Mouse (Mus musculus) midbrain, embryonic 15.5 days (tissue): Measurements from ENCODE around the gene Ppme1. TPM values are rescaled to one million over a fixed set of nuclear protein-coding genes. Genes with fewer than 3 reads are reported as not detected.

ENCODE experiments used
- ATAC-seq: fragments of 200-750 bp; cut with Nextera tagmentation; replicated peaks from 2 replicates; pipeline ENCODE4 v1.8.0; 2017; ENCODE audit warnings: moderate TSS enrichment
- H3K27ac ChIP-seq: fragments of 300-500 bp; sonication (generic); 2 replicates; pipeline ENCODE4 v1.5.1; 2015; ENCODE audit warnings: mild to moderate bottlenecking, inconsistent platforms
- H3K27me3 ChIP-seq: fragments of 300-500 bp; sonication (generic); replicated peaks from 2 replicates; pipeline ENCODE4 v1.6.1; 2015; ENCODE audit warnings: inconsistent platforms
- H3K36me3 ChIP-seq: fragments of 300-500 bp; sonication (generic); replicated peaks from 2 replicates; pipeline ENCODE4 v1.6.1; 2015; ENCODE audit warnings: inconsistent platforms
- H3K4me1 ChIP-seq: fragments of 300-500 bp; sonication (generic); 2 replicates; pipeline ENCODE4 v1.6.1; 2015; ENCODE audit warnings: inconsistent platforms
- H3K4me2 ChIP-seq: fragments of 300-500 bp; sonication (generic); 2 replicates; pipeline ENCODE4 v1.6.1; 2015; ENCODE audit warnings: inconsistent platforms, mild to moderate bottlenecking, moderate library complexity
- H3K4me3 ChIP-seq: fragments of 300-500 bp; sonication (generic); 2 replicates; pipeline ENCODE4 v1.5.1; 2015; ENCODE audit warnings: mild to moderate bottlenecking, inconsistent platforms
- H3K9ac ChIP-seq: fragments of 300-500 bp; sonication (generic); 2 replicates; pipeline ENCODE4 v1.6.1; 2015; ENCODE audit warnings: mild to moderate bottlenecking, inconsistent platforms
- H3K9me3 ChIP-seq: fragments of 300-500 bp; sonication (generic); 2 replicates; pipeline ENCODE4 v1.6.1; 2016; ENCODE audit warnings: inconsistent platforms
- WGBS: fragments of 180-500 bp; shearing (Covaris S2); methylation state at CpG from one replicate; pipeline ENCODE4 v1.1.7; 2015; ENCODE audit warnings: mixed read lengths; 5-methylcytosine and 5-hydroxymethylcytosine counted together
- polyA plus RNA-seq: library from polyadenylated mRNA; unstranded; fragments of >200 nt; fragmentation: Nextera tagmentation; extraction: Ambion mirVana; gene quantifications from 2 replicates; pipeline ENCODE4 v1.2.1, GENCODE M21; 2015

The Ppme1 gene
- polyA plus RNA-seq, 1 experiment from 2014 or later, result 183 TPM

DNA sequence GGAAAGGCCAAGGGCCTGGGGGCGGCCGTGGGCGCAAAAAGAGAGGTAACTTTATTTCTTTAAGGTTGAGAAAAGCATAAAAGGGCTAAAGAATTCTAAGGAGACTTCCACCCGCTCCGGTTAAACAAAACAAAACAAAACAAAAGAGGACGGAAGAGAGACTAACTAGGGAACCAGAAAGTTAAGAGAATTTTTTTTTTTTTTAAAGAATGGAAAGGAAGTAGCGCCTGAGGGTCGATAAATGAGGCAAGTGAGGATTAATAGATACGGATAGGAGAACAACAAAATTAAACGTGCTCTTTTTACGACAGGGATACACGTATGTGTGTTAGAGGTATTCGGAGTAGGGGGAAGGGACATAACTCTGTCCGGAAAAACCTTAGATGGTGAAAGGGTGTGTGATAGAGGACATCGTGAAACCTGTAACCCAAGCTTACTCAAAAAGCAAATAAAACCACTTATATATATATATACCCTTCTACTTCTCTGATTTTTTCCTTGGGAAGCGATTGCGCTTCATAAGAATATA is 409 bp upstream of the Ppme1 start:
- ATAC-seq, result no peak
- WGBS, result 6% methylated on average over 17 of the region's 17 CpGs
- Histone ChIP-seq H3K27me3 (no peaks in the 10 kb centered on the region), H3K27ac (peak overlapping the region; percentile 82), H3K9ac (peak overlapping the region; percentile 55), H3K9me3 (no peaks in the 10 kb centered on the region), H3K4me2 (peak overlapping the region; percentile 63), H3K4me1 (peaks cover 29% of the 10 kb centered on the region), H3K4me3 (peak overlapping the region; percentile 68), H3K36me3 (no peaks in the 10 kb centered on the region)

- 63% methylated on average over 6 of the region's 6 CpGs for WGBS
- Histone ChIP-seq H3K27ac (no peak overlapping the region), H3K4me1 (peaks cover 11% of the 10 kb centered on the region), H3K4me2 (no peak overlapping the region), H3K36me3 (no peaks in the 10 kb centered on the region), H3K4me3 (no peak overlapping the region), H3K9ac (no peak overlapping the region), H3K27me3 (no peaks in the 10 kb centered on the region), H3K9me3 (no peaks in the 10 kb centered on the region)
- no peak for ATAC-seq
These were observed 7.2 kb downstream of the Ppme1 start for GRCm38 (mm10) chr7:100364888-100365287.

DNA sequence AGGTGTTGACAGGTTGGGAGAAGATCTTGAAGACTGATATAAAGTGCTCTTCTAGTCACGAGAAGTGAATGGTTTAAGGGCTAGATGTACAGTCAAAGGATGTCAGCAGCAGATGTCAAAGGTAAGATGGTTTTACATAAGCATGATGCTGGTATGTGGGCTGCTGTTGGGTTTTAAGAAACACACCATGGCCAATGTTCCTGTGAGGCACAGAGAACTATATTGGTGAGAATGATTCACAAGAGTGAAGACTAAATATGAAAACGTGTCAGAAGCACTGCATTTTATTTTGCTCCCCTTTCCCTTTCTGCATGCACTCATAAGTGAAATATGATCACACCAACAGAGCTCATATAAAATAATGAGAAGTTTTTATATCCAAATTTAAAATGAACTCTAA is 8.9 kb downstream of the Ppme1 start:
- Histone ChIP-seq H3K27me3 (no peaks in the 10 kb centered on the region), H3K4me2 (no peak overlapping the region), H3K4me3 (no peak overlapping the region), H3K4me1 (no peaks in the 10 kb centered on the region), H3K9me3 (no peaks in the 10 kb centered on the region), H3K9ac (no peak overlapping the region), H3K36me3 (no peaks in the 10 kb centered on the region), H3K27ac (no peak overlapping the region)
- no peak for ATAC-seq
- WGBS, result 91% methylated on average over 2 of the region's 2 CpGs

DNA sequence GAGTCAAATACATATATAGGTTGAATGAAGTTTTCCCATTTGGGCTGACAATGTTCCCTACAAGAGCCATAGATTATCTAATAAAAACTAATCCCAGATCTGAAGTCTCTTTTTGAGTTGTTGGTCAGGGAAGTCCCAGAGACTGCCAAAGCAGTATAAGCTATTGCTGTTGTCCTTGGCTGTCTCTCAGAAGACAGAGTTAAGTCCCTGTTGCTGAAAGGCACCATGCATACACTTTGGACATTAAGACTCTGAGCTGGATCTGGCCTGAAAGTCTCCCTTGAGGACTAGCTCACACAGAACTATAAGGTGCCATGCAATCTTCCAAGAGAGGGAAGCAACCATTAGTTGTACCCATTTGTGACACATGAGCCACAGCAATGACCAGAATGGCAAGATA is 14.3 kb downstream of the Ppme1 start:
- Histone ChIP-seq H3K4me3 (no peak overlapping the region), H3K27ac (no peak overlapping the region), H3K9ac (no peak overlapping the region), H3K27me3 (no peaks in the 10 kb centered on the region), H3K36me3 (peaks cover 3% of the 10 kb centered on the region; the same call in 1 of the 2 replicates), H3K9me3 (no peaks in the 10 kb centered on the region), H3K4me1 (no peaks in the 10 kb centered on the region), H3K4me2 (no peak overlapping the region)
- ATAC-seq, result no peak

GRCm38 (mm10) chr7:100356768-100357167 is 15.3 kb downstream of the Ppme1 start:
- 90% methylated on average over 1 of the region's 1 CpGs for WGBS

DNA sequence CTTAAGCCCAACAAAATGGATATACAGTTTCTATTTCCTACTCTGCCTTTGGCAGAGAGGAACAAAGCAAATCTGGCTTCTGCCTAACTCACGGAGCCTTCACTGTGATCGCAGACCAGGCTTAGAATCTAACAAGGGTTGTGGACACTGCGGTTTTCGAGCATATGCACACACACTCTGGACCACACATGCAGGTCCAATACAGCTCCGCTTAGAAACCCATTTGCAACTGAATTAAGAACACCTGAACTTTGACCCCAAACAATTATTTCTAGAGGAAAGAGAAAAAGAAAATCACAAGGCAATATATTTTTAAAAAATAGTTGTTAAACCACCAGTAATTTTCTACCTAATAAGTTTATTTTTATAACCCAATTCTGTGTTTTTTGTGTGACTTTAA is 15.8 kb downstream of the Ppme1 start:
- Histone ChIP-seq H3K9ac (no peak overlapping the region), H3K4me1 (no peaks in the 10 kb centered on the region), H3K27ac (no peak overlapping the region), H3K4me2 (no peak overlapping the region), H3K27me3 (no peaks in the 10 kb centered on the region), H3K4me3 (no peak overlapping the region), H3K36me3 (peaks cover 3% of the 10 kb centered on the region; the same call in 1 of the 2 replicates), H3K9me3 (no peaks in the 10 kb centered on the region)
- ATAC-seq, result no peak
- 73% methylated on average over 5 of the region's 5 CpGs for WGBS

More at GRCm38 (mm10) chr7:100356768-100357167, 15.3 kb downstream of the Ppme1 start:
- no peak for ATAC-seq
- Histone ChIP-seq H3K4me3 (no peak overlapping the region), H3K36me3 (peaks cover 3% of the 10 kb centered on the region; the same call in 1 of the 2 replicates), H3K27ac (no peak overlapping the region), H3K9me3 (no peaks in the 10 kb centered on the region), H3K4me2 (no peak overlapping the region), H3K4me1 (no peaks in the 10 kb centered on the region), H3K27me3 (no peaks in the 10 kb centered on the region), H3K9ac (no peak overlapping the region)

GRCm38 (mm10) chr7:100354984-100355383 is 17.1 kb downstream of the Ppme1 start:
- Histone ChIP-seq H3K4me3 (no peak overlapping the region), H3K27me3 (no peaks in the 10 kb centered on the region), H3K9me3 (no peaks in the 10 kb centered on the region), H3K4me2 (no peak overlapping the region), H3K27ac (no peak overlapping the region), H3K4me1 (no peaks in the 10 kb centered on the region), H3K36me3 (peaks cover 3% of the 10 kb centered on the region; the same call in 1 of the 2 replicates), H3K9ac (no peak overlapping the region)
- no peak for ATAC-seq
- WGBS, result 84% methylated on average over 4 of the region's 4 CpGs

DNA sequence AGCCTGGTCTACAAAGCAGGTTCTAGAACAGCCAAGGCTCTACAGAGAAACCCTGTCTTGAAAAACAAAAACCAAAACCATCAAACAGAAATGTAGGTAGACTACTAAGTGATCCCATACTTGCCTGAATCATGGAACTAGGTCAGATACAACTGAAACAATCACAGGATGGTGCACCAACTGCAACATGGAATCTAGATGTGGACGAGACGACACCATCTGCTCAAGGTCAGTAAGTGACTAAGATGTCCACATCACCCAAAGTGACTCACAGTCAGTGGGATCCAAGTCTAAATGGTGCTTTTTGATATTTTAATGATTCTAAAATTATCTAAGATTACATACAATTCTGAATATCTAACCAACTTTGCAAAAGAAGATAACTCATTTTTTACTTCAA is 36.2 kb downstream of the Ppme1 start:
- Histone ChIP-seq H3K27ac (no peak overlapping the region), H3K36me3 (peaks cover 43% of the 10 kb centered on the region)

GRCm38 (mm10) chr7:100331269-100331668 is 40.8 kb downstream of the Ppme1 start:
- ATAC-seq, result no peak
- no peak overlapping the region for H3K27ac ChIP-seq
- H3K9me3 ChIP-seq, result no peaks in the 10 kb centered on the region
- H3K27me3 ChIP-seq, result no peaks in the 10 kb centered on the region
- H3K4me2 ChIP-seq, result no peak overlapping the region
- no peaks in the 10 kb centered on the region for H3K4me1 ChIP-seq
- WGBS, result 96% methylated on average over 3 of the region's 3 CpGs
- no peak overlapping the region for H3K4me3 ChIP-seq
- no peak overlapping the region for H3K9ac ChIP-seq
- peaks cover 49% of the 10 kb centered on the region for H3K36me3 ChIP-seq

More for the DNA sequence above, 36.2 kb downstream of the Ppme1 start:
- no peak for ATAC-seq
- H3K27me3 ChIP-seq, result no peaks in the 10 kb centered on the region
- 95% methylated on average over 2 of the region's 2 CpGs for WGBS
- H3K9me3 ChIP-seq, result no peaks in the 10 kb centered on the region
- H3K9ac ChIP-seq, result no peak overlapping the region
- H3K4me1 ChIP-seq, result no peaks in the 10 kb centered on the region
- no peak overlapping the region for H3K4me2 ChIP-seq
- no peak overlapping the region for H3K4me3 ChIP-seq

- Histone ChIP-seq H3K4me3 (no peak overlapping the region), H3K27ac (no peak overlapping the region), H3K9ac (no peak overlapping the region), H3K4me1 (no peaks in the 10 kb centered on the region), H3K27me3 (no peaks in the 10 kb centered on the region), H3K36me3 (peaks cover 43% of the 10 kb centered on the region), H3K9me3 (no peaks in the 10 kb centered on the region), H3K4me2 (no peak overlapping the region)
- ATAC-seq, result no peak
- 97% methylated on average over 4 of the region's 4 CpGs for WGBS
These were observed 43.5 kb downstream of the Ppme1 start for GRCm38 (mm10) chr7:100328636-100329035.

DNA sequence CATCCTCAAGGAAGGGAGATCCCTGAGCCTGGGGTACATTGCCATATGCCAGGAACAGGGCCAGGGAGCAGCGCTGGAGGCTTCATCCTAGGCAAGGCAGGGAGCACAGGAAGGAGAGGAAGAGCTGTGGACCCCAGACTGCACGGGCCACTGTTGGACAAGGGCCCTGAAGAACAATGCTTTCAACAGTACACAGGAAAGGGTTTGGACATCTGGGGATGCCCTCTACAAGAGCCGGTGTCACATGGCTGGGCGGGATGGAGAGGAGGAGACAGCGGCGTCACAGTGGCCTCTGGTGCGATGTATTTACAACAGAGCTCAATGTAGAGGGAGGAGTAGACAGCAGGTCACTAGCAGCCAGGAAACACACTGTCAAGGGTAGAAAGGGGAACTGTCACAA is 44.6 kb downstream of the Ppme1 start:
- no peak overlapping the region for H3K4me3 ChIP-seq
- peaks cover 40% of the 10 kb centered on the region for H3K36me3 ChIP-seq

GRCm38 (mm10) chr7:100325482-100325881 is 46.6 kb downstream of the Ppme1 start:
- Histone ChIP-seq H3K4me2 (no peak overlapping the region), H3K27me3 (no peaks in the 10 kb centered on the region), H3K4me1 (no peaks in the 10 kb centered on the region), H3K36me3 (peaks cover 23% of the 10 kb centered on the region), H3K9me3 (no peaks in the 10 kb centered on the region), H3K9ac (no peak overlapping the region), H3K4me3 (no peak overlapping the region), H3K27ac (no peak overlapping the region)
- 0 out of 2 replicates have a peak, but pooled peaks have one; percentile 56 for ATAC-seq
- WGBS, result 83% methylated on average over 6 of the region's 6 CpGs

More for the DNA sequence above, 44.6 kb downstream of the Ppme1 start:
- Histone ChIP-seq H3K9me3 (no peaks in the 10 kb centered on the region), H3K4me1 (no peaks in the 10 kb centered on the region), H3K27me3 (no peaks in the 10 kb centered on the region), H3K27ac (no peak overlapping the region), H3K9ac (no peak overlapping the region), H3K4me2 (no peak overlapping the region)
- WGBS, result 89% methylated on average over 7 of the region's 7 CpGs
- no peak for ATAC-seq

DNA sequence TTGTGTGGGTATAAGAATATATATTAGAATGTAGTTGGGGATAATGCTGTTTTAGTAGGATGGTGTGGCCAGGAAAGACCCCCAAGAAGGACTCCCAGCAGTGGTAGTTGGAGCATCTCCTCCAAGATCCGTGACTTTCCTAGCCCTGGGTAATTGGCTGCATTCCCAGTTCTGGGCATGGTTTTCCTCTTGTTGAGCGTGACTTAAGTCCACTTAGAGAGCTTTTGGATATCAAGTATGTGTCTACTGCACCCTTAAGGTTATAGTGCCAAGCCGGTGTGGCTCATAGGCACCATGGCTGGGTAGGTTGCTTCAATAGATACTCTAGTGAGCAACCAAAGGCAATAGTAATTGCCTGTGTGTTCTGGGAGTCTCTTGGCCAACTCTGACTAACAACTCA is 48.4 kb downstream of the Ppme1 start:
- H3K9me3 ChIP-seq, result no peaks in the 10 kb centered on the region
- no peaks in the 10 kb centered on the region for H3K4me1 ChIP-seq
- ATAC-seq, result no peak
- H3K4me3 ChIP-seq, result no peak overlapping the region
- H3K36me3 ChIP-seq, result peaks cover 10% of the 10 kb centered on the region
- H3K27me3 ChIP-seq, result no peaks in the 10 kb centered on the region
- no peak overlapping the region for H3K9ac ChIP-seq
- 84% methylated on average over 3 of the region's 3 CpGs for WGBS
- H3K27ac ChIP-seq, result no peak overlapping the region
- H3K4me2 ChIP-seq, result no peak overlapping the region
